Mouse (Mus musculus) C2C12 (cell line): Measurements from ENCODE around the gene Fmod. TPM values are rescaled to one million over a fixed set of nuclear protein-coding genes. Genes with fewer than 3 reads are reported as not detected.

Source experiments
- H3K27me3 ChIP-seq: one replicate; pipeline ENCODE4 v1.6.1; 2011; ENCODE audit not compliant: control insufficient read depth, insufficient read depth, insufficient read length
- H3K36me3 ChIP-seq: one replicate; pipeline ENCODE4 v1.6.1; 2011; ENCODE audit not compliant: control insufficient read depth, insufficient read depth
- H3K4me3 ChIP-seq: one replicate; pipeline ENCODE4 v1.5.1; 2011; ENCODE audit warnings: mild to moderate bottlenecking, control low read depth; ENCODE audit not compliant: poor library complexity, insufficient read depth, severe bottlenecking
- H3K79me2 ChIP-seq: one replicate; pipeline ENCODE4 v1.6.1; 2011; ENCODE audit not compliant: control insufficient read depth, insufficient read depth
- H3K79me3 ChIP-seq: one replicate; pipeline ENCODE4 v1.6.1; 2011; ENCODE audit warnings: low read depth, control low read depth
- H3ac ChIP-seq: one replicate; pipeline ENCODE3; 2011; ENCODE audit warnings: low read depth; ENCODE audit not compliant: control insufficient read depth, insufficient read length
- CEBPB ChIP-seq: IDR thresholded peaks from one replicate; pipeline ENCODE4 v1.6.1; 2011; ENCODE audit warnings: low read depth, mild to moderate bottlenecking, control low read depth, moderate library complexity
- CTCF ChIP-seq: IDR thresholded peaks from one replicate; pipeline ENCODE4 v1.5.1; 2011; ENCODE audit not compliant: control insufficient read depth, insufficient read depth, insufficient read length
- FOSL1 ChIP-seq: IDR thresholded peaks from one replicate; pipeline ENCODE4 v1.8.0; 2011; ENCODE audit warnings: mild to moderate bottlenecking, low read length; ENCODE audit not compliant: poor library complexity, insufficient read depth, severe bottlenecking
- MAX ChIP-seq: IDR thresholded peaks from one replicate; pipeline ENCODE4 v1.6.1; 2011; ENCODE audit warnings: mild to moderate bottlenecking, control low read depth
- MYOD1 ChIP-seq: IDR thresholded peaks from one replicate; pipeline ENCODE4 v1.6.1; 2011; ENCODE audit warnings: low read depth; ENCODE audit not compliant: control insufficient read depth, insufficient read length
- MYOG ChIP-seq: IDR thresholded peaks from one replicate; pipeline ENCODE4 v1.6.1; 2011; ENCODE audit not compliant: control insufficient read depth, insufficient read length; ENCODE audit errors: extremely low read depth
- USF1 ChIP-seq: IDR thresholded peaks from one replicate; pipeline ENCODE4 v1.6.1; 2011; ENCODE audit warnings: low read depth, mild to moderate bottlenecking, control low read depth, moderate library complexity
- polyA plus RNA-seq: library from polyadenylated mRNA; unstranded; fragments of >200 nt; fragmentation: generic; extraction: Trizol; gene quantifications from one replicate; pipeline ENCODE4 v1.2.1, GENCODE M21; 2012; ENCODE audit warnings: missing spikeins

Gene Fmod
- polyA plus RNA-seq, 1 experiment = 0.53 TPM

- Histone ChIP-seq H3K27me3 (no peaks in the 10 kb centered on the region), H3K4me3 (no peak overlapping the region), H3K36me3 (no peaks in the 10 kb centered on the region), H3ac (no peak overlapping the region), H3K79me3 (no peaks in the 10 kb centered on the region), H3K79me2 (no peaks in the 10 kb centered on the region)
- TF ChIP-seq CEBPB = no peak
- TF ChIP-seq MYOG = no peak
- no peak for TF ChIP-seq FOSL1
- TF ChIP-seq CTCF = no peak
These were observed 2.3 kb downstream of the Fmod start for GRCm38 (mm10) chr1:134039361-134039760.

GRCm38 (mm10) chr1:134041900-134042299 is 4.8 kb downstream of the Fmod start:
- no peaks in the 10 kb centered on the region for H3K79me2 ChIP-seq
- TF ChIP-seq CTCF = no peak
- no peak for TF ChIP-seq FOSL1
- TF ChIP-seq CEBPB = no peak
- no peak for TF ChIP-seq MAX
- TF ChIP-seq MYOG = no peak
- no peak for TF ChIP-seq USF1
- no peak for TF ChIP-seq MYOD1

GRCm38 (mm10) chr1:134042341-134042740 is 5.3 kb downstream of the Fmod start:
- no peaks in the 10 kb centered on the region for H3K27me3 ChIP-seq
- no peak for TF ChIP-seq USF1

More at GRCm38 (mm10) chr1:134041900-134042299, 4.8 kb downstream of the Fmod start:
- Histone ChIP-seq H3K4me3 (no peak overlapping the region), H3K79me3 (no peaks in the 10 kb centered on the region), H3K36me3 (no peaks in the 10 kb centered on the region), H3ac (no peak overlapping the region), H3K27me3 (no peaks in the 10 kb centered on the region)

GRCm38 (mm10) chr1:134044805-134045204 is 7.8 kb downstream of the Fmod start:
- Histone ChIP-seq H3K36me3 (no peaks in the 10 kb centered on the region), H3K79me3 (no peaks in the 10 kb centered on the region), H3K79me2 (no peaks in the 10 kb centered on the region), H3K4me3 (no peak overlapping the region), H3ac (no peak overlapping the region), H3K27me3 (no peaks in the 10 kb centered on the region)
- TF ChIP-seq MAX (no peak), USF1 (no peak), FOSL1 (no peak), CTCF (no peak), MYOG (no peak), CEBPB (no peak), MYOD1 (no peak)

More at GRCm38 (mm10) chr1:134042341-134042740, 5.3 kb downstream of the Fmod start:
- Histone ChIP-seq H3K79me2 (no peaks in the 10 kb centered on the region), H3K36me3 (no peaks in the 10 kb centered on the region), H3ac (no peak overlapping the region), H3K79me3 (no peaks in the 10 kb centered on the region), H3K4me3 (no peak overlapping the region)

GRCm38 (mm10) chr1:134045971-134046370 is 8.9 kb downstream of the Fmod start:
- no peaks in the 10 kb centered on the region for H3K79me2 ChIP-seq
- H3K4me3 ChIP-seq = no peak overlapping the region
- H3ac ChIP-seq = no peak overlapping the region
- peaks cover 6% of the 10 kb centered on the region for H3K27me3 ChIP-seq
- TF ChIP-seq MYOD1 = no peak
- peak; percentile 61 for TF ChIP-seq CTCF
- TF ChIP-seq MAX = no peak
- TF ChIP-seq USF1 = no peak
- no peaks in the 10 kb centered on the region for H3K36me3 ChIP-seq
- H3K79me3 ChIP-seq = no peaks in the 10 kb centered on the region

- H3K79me2 ChIP-seq = no peaks in the 10 kb centered on the region
- no peak overlapping the region for H3ac ChIP-seq
- no peaks in the 10 kb centered on the region for H3K36me3 ChIP-seq
- peaks cover 9% of the 10 kb centered on the region for H3K27me3 ChIP-seq
- no peak overlapping the region for H3K4me3 ChIP-seq
- no peaks in the 10 kb centered on the region for H3K79me3 ChIP-seq
- no peak for TF ChIP-seq CTCF
- no peak for TF ChIP-seq MAX
- TF ChIP-seq MYOG = no peak
- TF ChIP-seq CEBPB = no peak
- TF ChIP-seq USF1 = no peak
- no peak for TF ChIP-seq FOSL1
- TF ChIP-seq MYOD1 = no peak
These were observed 9.3 kb downstream of the Fmod start for GRCm38 (mm10) chr1:134046387-134046786.
